Mouse (Mus musculus) liver, embryonic 11.5 days (tissue): ENCODE measurements around the gene Tmem44. TPM values are rescaled to one million over a fixed set of nuclear protein-coding genes. Genes with fewer than 3 reads are reported as not detected.
A peak's percentile ranks its signal among the peaks of the same experiment; 100 is the strongest.

Source experiments
- ATAC-seq: fragments of 200-750 bp; cut with Nextera tagmentation; replicated peaks from 2 replicates; pipeline ENCODE4 v1.8.0; 2017; ENCODE audit warnings: moderate number of reproducible peaks, mild to moderate bottlenecking, moderate TSS enrichment, moderate library complexity; ENCODE audit not compliant: low FRiP score
- DNase-seq: peaks from one replicate; pipeline ENCODE4 v3.0.0-alpha.2; 2017; ENCODE audit warnings: low spot score
- H3K27ac ChIP-seq: fragments of 300-500 bp; sonication (generic); 2 replicates; pipeline ENCODE4 v1.5.1; 2014; ENCODE audit warnings: mild to moderate bottlenecking, low read depth, low read length, control low read depth
- H3K27me3 ChIP-seq: fragments of 300-500 bp; sonication (generic); replicated peaks from 2 replicates; pipeline ENCODE4 v1.6.1; 2014; ENCODE audit warnings: low read length, mixed read lengths; ENCODE audit not compliant: control insufficient read depth, insufficient read depth
- H3K36me3 ChIP-seq: fragments of 300-500 bp; sonication (generic); 2 replicates; pipeline ENCODE4 v1.6.1; 2014; ENCODE audit warnings: mild to moderate bottlenecking, low read length, moderate library complexity, mixed read lengths; ENCODE audit not compliant: control insufficient read depth, insufficient read depth
- H3K4me1 ChIP-seq: fragments of 300-500 bp; sonication (generic); replicated peaks from 2 replicates; pipeline ENCODE4 v1.6.1; 2014; ENCODE audit warnings: low read length, mixed read lengths; ENCODE audit not compliant: control insufficient read depth, insufficient read depth
- H3K4me2 ChIP-seq: fragments of 300-500 bp; sonication (generic); 2 replicates; pipeline ENCODE4 v1.6.1; 2014; ENCODE audit warnings: mild to moderate bottlenecking, control low read depth, moderate library complexity
- H3K4me3 ChIP-seq: fragments of 300-500 bp; sonication (generic); 2 replicates; pipeline ENCODE4 v1.5.1; 2014; ENCODE audit warnings: low read depth, low read length, control low read depth
- H3K9ac ChIP-seq: fragments of 300-500 bp; sonication (generic); 2 replicates; pipeline ENCODE4 v1.6.1; 2014; ENCODE audit warnings: low read depth, low read length, control low read depth
- H3K9me3 ChIP-seq: fragments of 300-500 bp; sonication (generic); 2 replicates; pipeline ENCODE4 v1.6.1; 2016; ENCODE audit warnings: low read length, inconsistent platforms, mixed read lengths; ENCODE audit not compliant: control insufficient read depth
- WGBS: fragments of 180-500 bp; shearing (Covaris S2); extraction: QIAGEN DNeasy Blood & Tissue Kit; methylation state at CpG from one replicate; pipeline ENCODE4 v1.1.7; 2014; 5-methylcytosine and 5-hydroxymethylcytosine counted together
- polyA plus RNA-seq: library from polyadenylated mRNA; unstranded; fragments of >200 nt; fragmentation: Nextera tagmentation; extraction: Ambion mirVana; gene quantifications from 2 replicates; pipeline ENCODE4 v1.2.1, GENCODE M21; 2014

The Tmem44 gene
- polyA plus RNA-seq, 1 experiment from 2014 or later = 3.5 TPM

DNA sequence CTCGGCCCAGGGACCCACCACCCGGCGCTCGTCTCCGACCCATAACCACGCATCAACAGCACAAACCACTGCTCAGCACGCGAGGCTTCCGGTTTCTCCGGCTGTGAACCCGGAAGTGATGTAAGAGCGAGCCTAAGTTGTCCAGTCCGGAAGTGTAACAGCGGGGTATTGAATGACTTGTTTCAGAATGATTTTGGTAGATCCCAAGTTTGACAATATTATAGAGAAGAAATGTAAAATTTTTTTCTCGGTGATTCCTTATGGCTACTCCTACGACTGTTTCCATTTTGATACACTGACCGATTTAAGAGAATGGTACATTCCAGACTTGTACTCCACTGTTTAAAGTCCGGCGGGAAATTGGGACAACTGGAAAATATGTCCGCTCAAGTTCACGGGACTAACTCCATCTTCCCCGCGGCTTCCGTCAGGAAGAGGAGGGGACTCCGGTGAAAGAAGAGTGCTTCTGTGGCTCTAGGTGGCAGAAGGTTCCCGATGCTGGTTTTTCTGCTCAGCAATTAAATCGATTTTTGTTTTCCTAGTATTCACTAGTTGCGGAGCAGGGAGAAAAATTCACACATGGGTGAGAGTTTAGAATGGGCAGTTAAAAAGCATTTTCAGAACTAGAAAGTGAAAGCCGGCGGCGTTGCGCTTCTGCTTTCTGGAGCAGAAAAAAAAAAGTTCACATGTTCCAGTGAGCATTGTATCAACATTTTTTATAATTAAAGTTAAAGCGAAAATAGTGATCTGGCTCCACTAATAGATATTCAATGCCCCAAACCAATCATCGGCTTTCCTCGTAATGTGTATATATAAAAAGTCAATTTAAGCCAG is 37.1 kb upstream of the Tmem44 start, which contains the start of gene Lsg1:
Gene Lsg1 (minus strand): TSS at position 99 of the 834 bp plus-strand sequence.
- peaks cover 14% of the 10 kb centered on the region for H3K36me3 ChIP-seq
- no peaks in the 10 kb centered on the region for H3K9me3 ChIP-seq
- peak; percentile 94 for ATAC-seq
- peak within 1 kb of the TSS; percentile 91 for H3K4me3 ChIP-seq
- WGBS = 4% methylated on average over 35 of the region's 35 CpGs
- peak within 1 kb of the TSS; percentile 77 for H3K4me2 ChIP-seq
- peak within 1 kb of the TSS; percentile 23 for H3K27ac ChIP-seq
- H3K27me3 ChIP-seq = no peaks in the 10 kb centered on the region
- H3K4me1 ChIP-seq = 0 out of 2 replicates have a peak, but pooled peaks cover 3% of the 10 kb centered on the region
- peak within 1 kb of the TSS; percentile 85 for H3K9ac ChIP-seq
- DNase-seq = peak; percentile 83

DNA sequence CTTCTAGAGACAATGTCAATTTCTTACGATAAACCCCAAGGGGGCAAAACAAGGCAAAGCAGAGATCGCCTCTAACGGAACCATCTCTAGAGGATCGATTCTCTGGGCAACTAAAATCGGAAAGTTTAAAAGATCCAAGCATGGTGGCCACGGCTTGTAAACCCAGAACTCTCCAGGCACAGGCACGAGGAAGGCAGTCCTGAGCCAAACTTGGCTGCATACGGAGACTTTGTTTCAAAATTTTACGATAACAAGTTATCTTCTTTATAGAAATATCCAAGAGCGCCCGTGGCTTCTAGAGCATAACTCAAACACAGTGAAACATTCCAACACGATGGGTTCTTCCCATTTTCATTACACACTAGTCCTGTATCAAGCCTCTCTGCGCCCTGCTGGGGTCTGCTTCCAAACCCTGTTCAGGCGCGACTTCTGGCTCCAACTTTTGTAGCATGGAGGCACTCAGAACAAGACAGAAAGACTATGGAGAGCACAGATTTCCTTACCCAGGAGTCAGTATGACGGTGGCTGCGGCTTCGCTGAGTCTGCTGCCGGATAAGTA is 36.4 kb upstream of the Tmem44 start:
- H3K4me1 ChIP-seq = 0 out of 2 replicates have a peak, but pooled peaks cover 3% of the 10 kb centered on the region
- peaks cover 21% of the 10 kb centered on the region for H3K36me3 ChIP-seq
- WGBS = 1% methylated on average over 19 of the region's 19 CpGs
- H3K9me3 ChIP-seq = no peaks in the 10 kb centered on the region
- DNase-seq (no peak), ATAC-seq (peak; percentile 17; the same call in 1 of the 2 replicates)
- no peaks in the 10 kb centered on the region for H3K27me3 ChIP-seq
- peak overlapping the region; percentile 91 for H3K4me3 ChIP-seq
- peak overlapping the region; percentile 85 for H3K9ac ChIP-seq
- H3K4me2 ChIP-seq = peak overlapping the region; percentile 77
- H3K27ac ChIP-seq = peak overlapping the region; percentile 23; the same call in 1 of the 2 replicates

DNA sequence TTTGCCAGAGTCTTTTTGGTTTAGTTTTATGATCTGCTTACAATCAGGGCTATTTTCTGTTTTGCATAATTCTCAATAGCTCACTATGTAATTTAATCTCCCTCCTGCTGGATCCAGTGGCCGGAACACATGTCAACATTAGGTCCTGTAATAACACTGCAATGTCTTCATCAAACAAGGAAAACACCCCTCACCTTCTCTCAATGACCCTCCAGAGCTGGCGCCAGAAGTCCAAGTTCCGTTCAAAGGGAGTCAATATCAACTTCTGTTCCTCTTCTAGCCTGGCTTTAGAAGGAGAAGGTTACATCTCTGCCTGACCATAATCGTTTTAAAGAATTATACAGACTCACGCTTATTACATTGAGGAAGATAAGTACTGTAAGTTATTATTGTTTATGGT is 30.1 kb upstream of the Tmem44 start:
- Histone ChIP-seq H3K27me3 (no peaks in the 10 kb centered on the region), H3K27ac (no peak overlapping the region)
- WGBS = 93% methylated on average over 5 of the region's 5 CpGs

GRCm38 (mm10) chr16:30576392-30576791 is 25.8 kb upstream of the Tmem44 start:
- no peak overlapping the region for H3K4me3 ChIP-seq
- peaks cover 52% of the 10 kb centered on the region for H3K36me3 ChIP-seq
- ATAC-seq = no peak
- H3K27me3 ChIP-seq = no peaks in the 10 kb centered on the region
- 88% methylated on average over 1 of the region's 1 CpGs for WGBS
- no peak overlapping the region for H3K27ac ChIP-seq
- DNase-seq = no peak
- H3K9ac ChIP-seq = no peak overlapping the region
- H3K4me1 ChIP-seq = no peaks in the 10 kb centered on the region
- no peaks in the 10 kb centered on the region for H3K9me3 ChIP-seq
- no peak overlapping the region for H3K4me2 ChIP-seq

More for the DNA sequence above, 30.1 kb upstream of the Tmem44 start:
- Histone ChIP-seq H3K9me3 (no peaks in the 10 kb centered on the region), H3K9ac (no peak overlapping the region), H3K4me2 (no peak overlapping the region), H3K36me3 (peaks cover 60% of the 10 kb centered on the region), H3K4me3 (no peak overlapping the region), H3K4me1 (no peaks in the 10 kb centered on the region)
- no peak for ATAC-seq
- DNase-seq = no peak

GRCm38 (mm10) chr16:30575815-30576214 is 25.2 kb upstream of the Tmem44 start:
- H3K4me1 ChIP-seq = no peaks in the 10 kb centered on the region
- H3K9me3 ChIP-seq = no peaks in the 10 kb centered on the region
- WGBS = 72% methylated on average over 7 of the region's 7 CpGs
- no peaks in the 10 kb centered on the region for H3K27me3 ChIP-seq
- H3K4me3 ChIP-seq = no peak overlapping the region
- no peak for DNase-seq
- ATAC-seq = no peak
- H3K9ac ChIP-seq = no peak overlapping the region
- H3K36me3 ChIP-seq = peaks cover 55% of the 10 kb centered on the region
- H3K4me2 ChIP-seq = no peak overlapping the region
- H3K27ac ChIP-seq = no peak overlapping the region

GRCm38 (mm10) chr16:30572239-30572638 is 21.6 kb upstream of the Tmem44 start:
- no peaks in the 10 kb centered on the region for H3K27me3 ChIP-seq
- no peaks in the 10 kb centered on the region for H3K4me1 ChIP-seq
- no peak overlapping the region for H3K9ac ChIP-seq
- no peak for DNase-seq
- no peaks in the 10 kb centered on the region for H3K9me3 ChIP-seq
- no peak overlapping the region for H3K27ac ChIP-seq
- no peak for ATAC-seq
- H3K36me3 ChIP-seq = peaks cover 57% of the 10 kb centered on the region
- H3K4me2 ChIP-seq = no peak overlapping the region
- WGBS = 58% methylated on average over 4 of the region's 4 CpGs
- H3K4me3 ChIP-seq = no peak overlapping the region

DNA sequence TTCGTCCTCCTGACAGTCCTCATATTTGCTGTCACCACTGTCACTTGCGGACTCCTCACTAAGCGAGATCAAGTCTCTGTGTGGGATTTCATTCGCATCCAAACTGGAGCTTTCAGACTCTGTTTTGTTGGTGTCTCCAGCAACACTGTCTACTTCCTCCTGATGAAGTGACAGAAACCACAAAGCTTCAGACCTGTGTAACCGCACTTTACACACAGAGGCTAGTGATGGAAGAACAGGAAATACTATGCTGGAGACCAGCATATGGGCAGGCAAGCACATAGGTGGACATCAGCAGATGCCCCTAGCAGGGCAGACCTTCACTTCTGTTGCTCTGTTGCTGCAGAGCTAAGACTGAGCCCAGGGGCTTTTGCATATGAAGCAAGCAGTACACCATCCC is 20.7 kb upstream of the Tmem44 start:
- 86% methylated on average over 5 of the region's 5 CpGs for WGBS
- no peaks in the 10 kb centered on the region for H3K27me3 ChIP-seq
- ATAC-seq (no peak), DNase-seq (no peak)
- H3K4me1 ChIP-seq = 0 out of 2 replicates have a peak, but pooled peaks cover under 1% of the 10 kb centered on the region
- no peak overlapping the region for H3K4me2 ChIP-seq
- no peak overlapping the region for H3K9ac ChIP-seq
- no peak overlapping the region for H3K4me3 ChIP-seq
- H3K27ac ChIP-seq = no peak overlapping the region
- no peaks in the 10 kb centered on the region for H3K9me3 ChIP-seq
- peaks cover 60% of the 10 kb centered on the region for H3K36me3 ChIP-seq

DNA sequence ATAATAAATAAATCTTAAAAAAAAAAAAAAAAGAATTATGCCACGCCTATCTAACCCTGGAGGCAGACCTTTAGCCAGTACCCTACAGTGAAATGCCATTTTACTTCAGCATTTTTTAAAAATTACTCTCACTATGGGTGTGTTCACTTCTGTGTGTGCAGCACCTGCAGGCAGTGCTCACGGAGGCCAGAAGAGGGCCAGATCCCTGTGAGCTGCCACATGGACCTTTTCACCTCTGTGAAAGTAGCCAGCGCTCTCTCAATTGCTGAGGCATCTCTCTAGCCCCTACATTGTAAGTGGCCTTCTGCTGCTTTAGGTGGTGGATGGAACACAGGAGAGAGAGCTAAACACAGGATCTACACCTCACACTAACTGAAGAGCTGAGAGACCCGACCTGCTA is 19.5 kb upstream of the Tmem44 start:
- H3K4me1 ChIP-seq = peaks cover 7% of the 10 kb centered on the region
- H3K9ac ChIP-seq = no peak overlapping the region
- DNase-seq (no peak), ATAC-seq (no peak)
- no peaks in the 10 kb centered on the region for H3K9me3 ChIP-seq
- no peak overlapping the region for H3K27ac ChIP-seq
- H3K4me3 ChIP-seq = no peak overlapping the region
- no peaks in the 10 kb centered on the region for H3K27me3 ChIP-seq
- peaks cover 59% of the 10 kb centered on the region for H3K36me3 ChIP-seq
- no peak overlapping the region for H3K4me2 ChIP-seq
- 89% methylated on average over 4 of the region's 4 CpGs for WGBS
